Mouse (Mus musculus) G1E-ER4 (cell line): Measurements from ENCODE around the gene Gpd1l. TPM values are rescaled to one million over a fixed set of nuclear protein-coding genes. Genes with fewer than 3 reads are reported as not detected.

Experiments used
- GATA1 ChIP-seq: IDR thresholded peaks from one replicate; pipeline ENCODE4 v1.8.0; 2012; ENCODE audit warnings: low read length, inconsistent platforms
- polyA plus RNA-seq: library from polyadenylated mRNA; stranded (reverse); fragments of >175 nt; gene quantifications from 2 replicates; pipeline ENCODE4 v1.2.3, GENCODE M21; 2012

Gpd1l gene
- polyA plus RNA-seq, 1 experiment: 12.5 TPM

DNA sequence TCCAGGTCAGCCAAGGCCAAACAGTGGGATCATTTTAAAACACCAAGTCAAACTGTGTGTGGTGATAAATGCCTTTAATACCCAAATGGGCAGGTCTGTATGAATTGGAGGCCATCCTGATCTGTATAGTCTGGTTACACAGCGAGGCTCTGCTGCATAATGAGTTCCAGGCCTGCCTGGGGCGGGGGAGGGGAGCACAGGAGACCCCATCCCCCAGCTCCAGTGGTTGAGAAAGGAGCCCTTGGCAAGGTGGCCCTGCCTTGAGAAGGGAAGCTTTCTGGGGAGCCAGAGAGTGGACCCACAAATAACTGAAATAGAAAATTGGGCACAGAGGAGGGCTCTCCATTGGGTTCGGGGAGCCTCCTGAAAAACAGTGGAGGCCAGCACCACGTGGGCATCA lies 1.5 kb upstream of the Gpd1l start:
- TF ChIP-seq GATA1: no peak

DNA sequence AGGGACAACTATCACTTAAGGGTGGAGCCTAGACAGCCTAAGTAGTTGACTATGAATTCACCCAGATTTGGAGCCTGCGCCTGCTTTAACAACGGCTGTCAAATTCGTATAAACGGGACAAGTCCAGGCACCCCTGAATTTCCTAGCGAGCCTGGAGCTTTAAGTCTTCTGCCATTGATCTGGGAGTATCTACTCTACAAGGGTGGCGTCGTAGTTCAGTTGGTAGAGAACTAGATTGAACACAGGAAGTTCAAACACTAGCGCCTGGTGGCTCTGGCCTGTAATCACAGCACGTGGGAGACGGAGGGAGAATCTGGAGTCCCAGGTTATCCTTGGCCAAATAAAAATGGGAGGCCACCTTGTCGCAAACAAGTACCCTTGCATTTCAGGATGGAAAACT lies 444 bp upstream of the Gpd1l start:
- no peak for TF ChIP-seq GATA1

DNA sequence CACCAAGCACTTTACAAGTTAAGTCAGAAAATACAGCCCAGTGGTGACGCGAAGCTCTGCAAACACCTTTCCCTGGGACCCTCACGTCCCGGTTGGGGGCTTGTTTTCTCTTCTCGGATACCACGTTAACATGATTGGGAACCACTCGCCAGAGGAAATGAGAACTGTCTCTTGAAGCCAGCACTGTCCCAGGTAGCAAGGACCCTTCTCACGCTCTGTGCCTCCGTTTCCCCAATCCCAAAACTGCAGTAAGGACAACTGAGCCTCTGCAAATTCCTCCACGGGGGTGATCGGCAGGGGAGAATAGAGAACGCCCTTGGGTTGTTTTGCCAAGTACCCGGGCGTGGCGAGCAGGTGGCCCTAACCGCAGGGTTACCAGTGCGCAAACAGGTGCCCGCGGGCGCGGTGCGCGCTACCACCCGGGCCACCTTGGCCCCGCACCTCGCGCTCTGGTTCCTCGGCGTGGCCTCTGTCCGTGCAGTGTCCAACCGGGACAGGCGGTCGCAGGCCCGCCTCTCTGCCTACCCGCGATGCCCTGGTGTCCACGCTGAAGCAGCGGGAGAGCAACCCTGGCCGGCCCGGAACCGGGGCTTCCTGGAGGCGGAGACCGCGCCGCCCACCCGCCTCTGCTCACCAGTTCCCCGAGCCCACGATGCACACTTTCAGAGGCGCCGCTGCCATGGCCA lies 607 bp downstream of the Gpd1l start:
- TF ChIP-seq GATA1: no peak

DNA sequence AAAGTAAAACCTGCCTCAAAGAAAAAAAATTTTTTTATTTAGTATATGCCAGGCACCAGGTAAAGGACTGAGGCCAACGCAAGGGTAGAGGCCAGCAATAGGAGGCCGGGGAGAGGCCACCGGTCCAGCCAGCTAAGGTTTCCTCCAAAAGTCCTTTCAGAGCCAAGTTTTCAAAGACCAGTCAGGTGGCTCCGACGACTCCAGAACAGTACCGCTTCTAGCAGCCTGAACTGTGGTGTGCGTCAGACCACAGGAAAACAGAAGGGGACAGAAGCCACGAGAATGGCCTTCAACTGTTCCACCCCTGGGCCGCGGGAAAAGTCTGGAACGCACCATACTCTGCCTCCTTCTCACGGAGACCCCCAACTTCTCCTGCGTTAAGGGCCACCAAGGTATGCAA lies 1.2 kb downstream of the Gpd1l start:
- no peak for TF ChIP-seq GATA1

DNA sequence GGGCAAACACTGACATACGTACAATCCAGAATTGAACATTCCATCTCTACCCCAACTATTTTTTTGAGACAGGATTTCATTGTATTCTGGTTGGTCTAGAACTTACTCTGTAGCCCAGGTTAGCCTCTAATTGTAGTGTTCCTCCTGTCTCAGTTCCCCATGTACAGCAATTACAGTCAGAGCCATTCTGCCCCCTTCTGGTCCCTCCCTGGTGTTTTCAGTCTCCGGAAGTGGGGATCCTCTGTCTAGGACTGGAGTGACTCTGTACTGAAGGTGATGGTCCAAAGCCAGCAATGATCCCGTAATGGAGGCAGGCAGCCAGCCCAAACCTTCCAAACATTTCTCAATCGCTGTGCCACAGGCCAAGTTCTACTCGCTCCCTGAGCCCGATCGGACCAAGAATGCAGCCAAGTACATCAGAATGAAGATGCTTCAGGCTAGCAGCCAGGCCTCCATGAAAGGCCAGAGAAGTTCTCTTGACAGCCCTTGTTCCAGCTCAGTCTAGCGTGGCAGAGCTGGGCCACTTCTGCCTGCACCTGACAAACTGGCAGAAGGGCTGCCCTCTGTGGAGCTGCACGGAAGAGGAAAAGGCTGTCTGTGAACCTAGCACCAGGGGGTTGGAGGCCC lies 3.2 kb downstream of the Gpd1l start:
- no peak for TF ChIP-seq GATA1

DNA sequence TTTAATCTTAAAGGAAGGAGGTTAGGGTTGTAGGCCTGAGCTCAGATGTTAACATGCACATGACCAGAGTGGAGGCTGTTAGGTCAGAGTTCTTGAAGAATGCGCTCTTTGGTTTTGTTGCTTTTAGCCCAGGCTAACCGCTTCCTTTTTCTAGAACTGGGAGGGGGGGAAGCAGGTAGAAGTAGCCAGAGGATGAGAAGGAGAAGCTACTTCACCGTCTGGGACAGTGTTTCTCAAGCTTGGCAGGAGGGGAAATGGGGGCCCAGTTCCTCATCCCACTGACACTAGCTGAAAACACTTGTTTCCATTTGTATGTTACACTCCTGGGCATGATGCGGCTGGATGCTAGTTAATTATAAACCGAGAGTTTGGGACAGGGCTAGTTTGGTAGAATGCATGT lies 8.2 kb downstream of the Gpd1l start:
- no peak for TF ChIP-seq GATA1

GRCm38 (mm10) chr9:114925039-114925438 lies 8.7 kb downstream of the Gpd1l start:
- TF ChIP-seq GATA1: no peak

DNA sequence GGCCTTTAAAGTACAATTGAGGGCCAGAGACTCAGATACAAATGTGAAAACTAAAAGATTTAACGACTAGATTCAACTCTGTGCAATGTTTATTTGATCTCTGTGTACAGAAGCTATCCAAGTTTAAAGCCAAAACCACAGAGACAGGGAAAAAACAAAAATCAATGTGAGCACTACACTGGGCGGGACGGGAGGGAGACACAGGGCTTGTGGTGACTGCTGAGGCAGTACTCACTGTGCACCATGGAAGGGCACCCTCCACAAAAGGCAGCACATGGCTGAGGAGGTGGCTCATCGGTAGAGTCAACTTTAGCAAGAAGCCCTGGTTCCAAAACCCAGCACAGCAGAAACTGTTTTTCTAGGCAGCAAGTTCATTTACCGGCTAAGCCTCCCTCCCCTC lies 9.3 kb downstream of the Gpd1l start:
- TF ChIP-seq GATA1: no peak

- TF ChIP-seq GATA1: no peak
Measured at GRCm38 (mm10) chr9:114922209-114922608, 11.6 kb downstream of the Gpd1l start.

DNA sequence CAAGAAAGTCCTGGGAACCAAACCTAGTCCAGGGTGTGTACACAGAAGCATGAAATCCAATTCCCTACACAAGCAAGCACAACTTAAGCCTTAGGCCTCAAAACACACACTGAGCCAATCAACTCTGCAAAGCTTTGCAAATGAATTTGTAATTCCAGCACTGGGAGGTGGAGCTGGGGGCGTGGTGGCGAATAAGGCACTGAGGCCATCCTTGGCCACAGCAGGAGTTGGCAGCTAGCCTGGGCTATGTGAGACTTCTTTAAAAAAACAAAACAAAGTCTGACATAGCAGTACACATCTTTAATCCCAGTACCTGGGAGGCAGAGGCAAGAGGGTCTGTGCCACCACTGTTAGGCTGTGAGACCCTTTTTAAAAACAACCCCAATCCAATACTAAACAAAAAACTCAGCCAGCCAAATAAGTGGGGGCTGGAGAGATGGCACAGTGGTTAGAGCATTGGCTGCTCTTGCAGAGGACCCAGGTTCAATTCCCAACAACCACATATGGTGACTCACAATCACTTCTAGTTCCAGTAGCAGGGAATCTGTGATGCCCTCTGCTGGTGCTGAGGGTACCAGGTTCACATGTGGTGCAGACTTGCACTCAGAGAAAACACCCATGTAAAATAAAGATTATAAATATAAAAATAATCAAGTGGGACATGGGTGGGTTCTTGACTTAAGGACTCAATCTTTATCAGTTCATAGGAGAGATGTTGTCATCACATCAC lies 12.3 kb downstream of the Gpd1l start:
- no peak for TF ChIP-seq GATA1

DNA sequence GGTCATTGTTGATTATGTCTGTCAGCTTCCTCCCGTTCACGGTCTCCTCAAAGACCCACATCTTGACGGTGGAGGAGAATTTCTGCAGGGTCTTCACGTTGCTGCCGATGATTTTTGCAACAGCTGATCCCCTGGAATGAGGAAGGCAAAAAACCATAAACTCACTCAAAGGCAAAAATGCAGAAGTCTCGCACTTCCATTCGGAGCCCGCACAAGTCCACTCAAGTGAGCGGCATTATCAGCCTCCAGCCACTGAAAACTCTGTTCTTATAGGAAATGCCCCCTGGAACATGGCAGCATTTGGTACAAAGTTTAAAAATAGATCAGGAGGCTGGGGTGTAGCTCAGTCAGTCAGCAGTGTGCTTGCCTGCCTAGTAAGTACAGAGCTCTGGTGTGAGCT lies 13.2 kb downstream of the Gpd1l start:
- no peak for TF ChIP-seq GATA1

GRCm38 (mm10) chr9:114912680-114913649 lies 20.8 kb downstream of the Gpd1l start:
- no peak for TF ChIP-seq GATA1

DNA sequence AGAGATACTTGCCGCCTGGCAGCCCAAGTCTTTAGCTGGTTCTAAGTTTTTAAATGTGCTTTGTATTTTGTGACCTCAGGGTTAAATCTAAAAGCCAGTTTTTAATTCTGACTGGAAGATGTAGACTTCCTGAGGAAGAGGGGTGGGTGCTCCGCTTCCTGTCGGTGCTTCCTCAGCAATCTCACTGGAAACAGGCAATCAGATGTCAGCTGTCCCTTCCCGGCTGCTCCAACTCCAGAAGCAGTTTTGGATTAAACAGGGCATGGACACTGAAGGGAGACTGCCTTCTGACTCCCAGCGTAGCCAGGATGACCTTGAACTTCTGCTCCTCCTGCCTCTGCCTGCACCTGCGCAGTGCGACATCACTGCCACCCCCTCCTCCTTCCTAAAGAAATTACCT lies 26.3 kb downstream of the Gpd1l start:
- no peak for TF ChIP-seq GATA1

DNA sequence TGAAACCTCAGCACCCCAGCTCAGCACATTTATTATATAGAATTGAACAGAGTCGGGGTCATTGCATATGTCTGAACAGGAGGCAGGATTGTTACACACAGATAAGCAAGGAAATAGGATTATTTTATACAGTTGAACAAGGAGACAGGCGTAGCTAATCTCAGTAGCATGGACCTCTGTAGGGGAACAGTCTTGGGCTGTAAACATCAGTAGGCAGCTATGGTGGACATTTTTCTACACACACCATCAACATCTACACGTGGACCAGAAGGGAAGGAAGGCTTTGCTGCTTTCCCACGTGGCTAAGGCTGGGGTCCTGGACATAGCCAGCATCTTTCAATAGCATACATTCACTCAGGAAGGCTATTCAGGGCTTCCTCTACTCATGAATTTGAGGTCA lies 37.9 kb downstream of the Gpd1l start:
- TF ChIP-seq GATA1: no peak

DNA sequence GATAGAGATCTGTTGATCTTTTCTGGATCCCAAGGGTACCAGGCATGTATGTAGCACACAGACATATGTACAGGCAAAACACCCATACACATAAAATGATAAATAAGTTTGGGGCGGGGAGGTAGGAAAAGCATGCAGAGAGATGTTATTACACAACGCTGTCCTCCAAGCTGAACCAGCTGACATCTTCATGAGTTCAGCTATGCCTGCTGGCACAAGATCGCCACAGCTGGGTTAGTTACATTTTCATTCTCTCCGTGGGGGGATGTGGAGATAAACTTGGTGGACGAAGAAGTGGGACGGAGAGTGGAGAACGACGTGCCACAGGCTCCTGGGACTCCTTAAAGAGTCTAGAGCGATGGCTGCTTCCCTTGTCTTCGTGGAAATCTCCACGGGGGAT lies 40.8 kb downstream of the Gpd1l start:
- TF ChIP-seq GATA1: no peak

DNA sequence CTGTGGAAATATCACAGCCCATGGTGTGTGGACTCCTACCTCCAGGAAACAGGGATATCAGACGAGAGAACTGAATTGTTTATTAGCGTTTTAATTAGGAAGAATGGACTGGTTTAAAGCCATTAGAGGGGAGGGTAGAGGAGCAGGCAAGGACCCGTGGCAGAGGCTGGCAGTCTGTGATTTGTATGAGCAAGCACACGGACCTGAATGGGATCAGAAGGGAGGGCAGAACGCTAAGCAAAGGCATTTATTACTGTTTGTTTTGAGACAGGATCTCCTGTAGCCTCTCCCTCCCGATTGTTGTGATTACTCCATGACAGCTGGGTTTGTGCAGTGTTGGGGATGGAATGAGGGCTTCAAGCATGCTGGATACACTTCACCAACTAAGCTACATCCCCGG lies 43.4 kb downstream of the Gpd1l start:
- no peak for TF ChIP-seq GATA1
